Mouse (Mus musculus) heart, adult 8-10 months (tissue): ENCODE data around the gene Itga11. TPM values are rescaled to one million over a fixed set of nuclear protein-coding genes. Genes with fewer than 3 reads are reported as not detected.
"Not testable (repeated sequence)": the region's sequence is repeated elsewhere in the genome, so short reads cannot be mapped to it uniquely, and the experiment has no call there.

ENCODE experiments used
- DNase-seq: peaks from one replicate; pipeline ENCODE4 v3.0.0; 2022; ENCODE audit warnings: low spot score
- total RNA-seq, 4 experiments: library from RNA; stranded (reverse); gene quantifications; 2 replicates each; pipeline ENCODE4 v1.2.4; 2022

Itga11 gene
- total RNA-seq, 4 experiments from 2014 or later: 1.3 to 1.4 (median 1.4) TPM

DNA sequence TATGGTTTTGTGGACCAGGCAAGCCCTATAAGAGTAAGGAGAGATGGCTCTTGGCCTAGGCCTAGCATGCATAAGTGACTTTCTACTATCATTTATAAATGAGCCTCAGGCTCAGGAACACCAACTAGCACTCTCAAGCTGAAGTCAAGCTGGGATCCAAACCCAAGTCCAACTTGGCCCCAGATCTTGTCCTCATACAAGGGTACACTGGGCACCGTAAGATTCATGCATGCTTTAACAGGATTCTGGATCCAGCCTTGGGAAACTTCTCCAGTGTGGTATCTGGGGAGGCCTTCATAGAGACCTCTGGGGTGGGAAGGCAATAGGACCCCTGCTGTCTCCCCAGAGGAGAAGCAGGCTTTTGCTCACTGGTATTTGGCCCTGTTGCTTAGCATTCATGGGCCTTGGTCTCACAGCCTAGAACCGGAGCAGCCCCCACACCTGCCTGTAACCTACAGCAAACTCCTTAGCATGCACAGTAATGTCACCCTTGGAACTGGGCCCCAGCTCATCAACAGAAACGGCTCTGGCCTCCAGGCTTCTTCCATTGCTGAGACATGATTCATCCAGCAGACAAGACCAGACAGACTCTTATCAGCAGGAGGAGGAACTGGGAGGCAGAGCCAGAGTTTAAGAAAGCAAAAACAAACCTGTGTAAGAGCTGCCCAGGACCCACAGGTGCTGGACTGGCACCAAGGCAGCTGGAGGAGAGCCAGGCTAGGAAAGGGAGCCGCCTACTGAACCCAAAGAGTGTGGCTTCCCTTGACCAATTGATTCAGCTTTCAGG, 140.4 kb downstream of the Itga11 start:
- DNase-seq: no peak

DNA sequence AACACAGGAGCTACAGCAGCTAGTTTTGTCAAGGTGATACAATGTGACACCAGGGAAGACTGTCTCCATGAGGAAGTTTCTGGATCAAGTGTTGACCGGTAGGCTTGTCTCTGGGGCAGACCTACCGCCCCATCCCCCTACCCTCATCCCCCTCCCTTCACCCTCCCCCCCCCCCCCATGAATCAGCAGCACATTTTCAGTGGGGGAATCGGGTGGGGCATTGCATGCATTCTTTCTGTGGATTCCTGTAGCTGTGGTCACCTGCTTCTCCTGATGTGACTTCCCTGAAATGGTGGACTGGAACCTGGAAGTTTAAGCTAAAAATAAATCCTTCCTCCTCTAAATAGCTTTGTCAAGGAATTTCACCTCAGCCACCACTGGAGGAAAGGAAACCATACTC, 141.9 kb downstream of the Itga11 start:
- DNase-seq: no peak

DNA sequence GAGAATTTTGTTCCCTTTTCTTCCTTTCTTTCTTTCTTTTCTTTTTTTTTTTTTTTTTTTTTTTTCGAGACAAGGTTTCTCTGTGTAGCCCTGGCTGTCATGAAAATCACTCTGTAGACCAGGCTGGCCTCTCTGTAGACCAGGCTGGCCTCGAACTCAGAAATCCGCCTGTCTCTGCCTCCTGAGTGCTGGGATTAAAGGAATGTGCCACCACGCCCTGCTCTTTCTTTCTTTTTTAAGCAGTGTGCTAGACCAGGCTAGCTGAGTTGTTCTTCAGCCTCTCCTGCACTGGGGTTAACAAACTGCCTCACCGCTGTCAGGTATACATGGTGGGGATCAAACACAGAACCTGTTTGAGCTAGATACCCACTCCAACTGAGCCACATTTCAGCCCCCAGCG, 142.3 kb downstream of the Itga11 start:
- not testable (repeated sequence) for DNase-seq

DNA sequence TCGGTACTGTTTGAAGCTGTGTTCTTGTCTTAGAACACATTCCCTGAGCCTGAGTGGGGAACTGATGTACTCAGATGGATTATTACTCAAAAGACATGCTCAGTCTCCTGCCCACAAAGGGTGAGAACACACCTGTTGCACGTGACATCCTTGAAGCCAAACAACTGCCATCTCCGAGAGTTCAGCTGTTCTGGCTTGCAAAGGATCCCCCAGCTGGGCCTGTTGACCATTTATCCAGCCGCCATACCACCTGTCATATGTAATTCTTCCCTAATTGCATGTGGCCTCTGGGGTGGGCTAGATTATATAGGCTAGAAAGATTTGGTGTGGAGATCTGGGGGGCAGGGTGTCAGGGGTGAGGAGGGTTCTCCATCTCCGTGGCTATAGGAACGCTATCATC, 143.2 kb downstream of the Itga11 start:
- no peak for DNase-seq

DNA sequence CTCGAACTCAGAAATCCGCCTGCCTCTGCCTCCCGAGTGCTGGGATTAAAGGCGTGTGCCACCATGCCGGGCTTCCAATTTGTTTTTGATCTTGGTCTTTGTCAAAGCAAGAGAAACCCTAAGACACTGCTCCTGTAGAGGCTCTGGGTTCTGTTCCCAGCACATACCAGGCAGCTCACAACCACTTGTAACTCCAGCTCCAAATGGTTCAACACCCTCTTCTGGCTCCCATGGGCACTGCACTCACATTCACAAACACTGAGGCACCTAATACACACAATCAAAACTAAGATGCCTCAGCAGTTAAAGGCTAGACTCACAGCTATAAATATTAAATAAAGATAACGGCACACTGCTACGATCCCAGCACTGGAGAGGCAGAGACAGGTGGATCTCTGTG, 144.2 kb downstream of the Itga11 start:
- DNase-seq: no peak

DNA sequence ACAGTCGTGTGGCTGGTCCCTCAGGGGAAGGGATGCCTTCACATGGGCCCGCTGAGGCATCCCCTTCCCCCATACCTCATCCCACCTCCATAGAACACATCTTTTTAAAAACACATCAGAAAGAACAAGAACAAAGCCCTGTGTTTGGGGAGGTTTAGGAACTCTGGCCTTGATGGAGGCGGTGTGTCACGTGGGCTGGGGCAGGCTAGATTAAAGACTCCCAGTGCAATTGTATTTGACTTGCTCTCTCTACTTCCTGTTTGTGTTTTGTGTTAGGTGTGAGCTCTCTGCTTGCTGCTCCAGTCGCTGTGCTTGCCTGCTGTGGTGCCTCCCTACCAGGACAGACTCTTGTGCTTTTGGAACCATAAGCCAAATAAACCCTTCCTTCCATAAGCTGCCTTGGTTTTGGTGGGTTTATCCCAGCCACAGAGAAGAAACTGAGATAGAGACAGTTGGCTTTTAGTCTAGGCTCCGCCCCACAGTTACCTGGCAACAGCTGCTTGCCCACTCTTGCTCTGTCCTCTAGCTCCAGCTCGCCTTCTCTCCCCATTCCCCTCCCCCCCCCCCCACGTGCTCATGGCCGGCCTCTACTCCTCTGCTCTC, 148.3 kb downstream of the Itga11 start:
- no peak for DNase-seq

DNA sequence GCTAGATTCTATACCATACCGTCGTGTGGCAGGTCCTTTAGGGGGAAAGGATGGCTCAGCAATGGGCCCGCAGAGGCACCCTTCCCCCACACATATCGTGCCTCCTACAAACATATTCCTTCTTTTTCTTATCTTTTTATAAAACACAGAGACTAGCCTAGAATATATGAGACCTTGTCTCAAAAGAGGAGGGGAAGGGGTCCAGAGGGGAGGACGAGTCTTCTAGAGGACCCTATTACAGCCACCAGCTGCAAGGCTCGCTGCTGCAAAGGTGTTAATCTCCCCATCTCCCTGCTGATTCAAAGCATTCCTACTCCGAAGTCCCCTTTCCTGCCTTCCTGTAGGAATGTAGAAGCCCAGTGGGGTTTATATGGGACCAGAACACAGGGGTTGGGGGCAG, 148.8 kb downstream of the Itga11 start:
- no peak for DNase-seq

DNA sequence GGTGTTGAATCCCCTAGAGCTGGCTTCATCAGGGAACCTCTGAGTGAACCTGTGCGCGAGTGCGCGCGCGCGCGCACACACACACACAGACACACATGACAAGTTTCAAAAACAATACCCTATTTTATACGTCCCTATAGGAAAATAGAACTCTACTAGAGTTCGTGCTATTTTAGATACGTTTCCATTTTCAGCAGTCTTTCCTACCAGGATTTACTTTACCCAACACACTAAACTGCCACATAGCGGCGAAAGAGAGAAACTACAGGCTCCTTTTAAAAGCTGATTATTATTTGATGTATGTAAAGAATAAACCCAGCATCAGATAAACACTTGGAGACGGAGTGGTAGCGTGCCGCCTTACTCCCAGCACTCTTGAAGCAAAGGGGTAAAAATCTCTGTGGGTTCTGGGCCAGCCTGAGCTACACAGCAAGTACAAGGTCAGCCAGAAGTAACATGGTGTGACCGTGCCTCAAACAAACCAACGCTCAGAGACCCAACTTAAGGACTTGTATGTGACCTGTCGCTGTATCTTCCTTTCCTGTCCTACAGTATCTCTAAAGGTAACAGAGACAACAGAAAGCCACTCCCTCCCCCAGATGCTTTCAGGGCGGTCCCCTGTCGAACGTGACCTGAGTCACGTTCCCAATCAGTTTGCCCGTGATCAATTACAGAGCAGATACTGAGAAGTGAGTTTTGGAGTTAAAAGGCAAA, 150.5 kb downstream of the Itga11 start:
- peak; percentile 32 for DNase-seq

DNA sequence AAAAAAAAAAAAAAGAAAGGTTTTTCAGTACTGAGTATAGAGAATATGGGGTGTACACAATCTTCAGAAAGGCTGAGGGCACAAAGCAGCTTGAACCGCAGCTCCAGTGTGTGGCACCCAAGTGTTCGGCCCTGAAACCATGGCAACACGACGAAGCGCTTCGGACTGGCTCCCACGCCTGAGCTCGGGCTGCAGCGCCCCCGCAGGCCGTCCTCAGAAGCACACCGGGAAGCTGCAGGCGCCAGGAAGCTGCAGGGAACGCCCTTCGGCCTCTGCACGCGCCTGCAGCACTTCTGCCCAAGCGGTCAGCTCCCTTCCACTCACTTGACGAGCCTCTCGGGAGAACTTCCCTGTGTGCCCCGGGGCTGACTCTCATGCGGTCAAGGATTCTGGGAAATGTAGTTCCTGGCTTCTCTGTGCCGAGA, 151.0 kb downstream of the Itga11 start:
- peak; percentile 96 for DNase-seq

DNA sequence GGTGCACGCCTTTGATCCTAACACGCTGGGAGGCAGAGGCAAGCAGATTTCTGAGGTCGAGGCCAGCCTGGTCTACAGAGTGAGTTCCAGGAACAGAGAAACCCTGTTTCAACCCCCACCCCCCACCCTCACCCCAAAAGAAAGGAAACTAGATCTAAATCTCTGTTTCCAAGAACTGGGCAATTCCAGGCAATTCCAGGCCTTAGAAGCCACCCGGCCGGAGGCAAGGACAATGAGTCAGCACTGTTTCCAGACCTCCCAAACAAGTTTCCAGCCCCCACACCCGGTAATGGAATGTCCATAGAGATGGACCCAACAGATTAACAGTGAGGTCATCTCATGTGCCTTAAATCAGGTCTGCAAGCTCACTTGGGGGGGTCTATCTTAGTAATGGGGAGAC, 152.3 kb downstream of the Itga11 start:
- DNase-seq: no peak

Other genes with a start within 250 kb of the Itga11 start
- 10 to 100 TPM in 2 of 4 experiments, 1 to 10 TPM in 2; 8.6 to 12.9 (median 10.1) TPM for gene Coro2b, start 140.8 kb upstream of the Itga11 start, total RNA-seq
- 10 to 100 TPM; 13.7 to 14.5 (median 14.1) TPM for gene Fem1b, start 134.1 kb downstream of the Itga11 start, total RNA-seq
- 10 to 100 TPM; 23.9 to 28.4 (median 26.4) TPM for gene Cln6, start 161.0 kb downstream of the Itga11 start, total RNA-seq
- gene Calml4, start 180.3 kb downstream of the Itga11 start, total RNA-seq: 1 to 10 TPM in 3 of 4 experiments, under 1 TPM in 1; 0.44 to 2.5 (median 1.5) TPM